Mouse (Mus musculus) embryonic facial prominence, embryonic 11.5 days (tissue): ENCODE results near the gene Slc15a2. TPM values are rescaled to one million over a fixed set of nuclear protein-coding genes. Genes with fewer than 3 reads are reported as not detected.

Experiments used
- ATAC-seq: fragments of 200-750 bp; cut with Nextera tagmentation; replicated peaks from 2 replicates; pipeline ENCODE4 v1.8.0; 2017; ENCODE audit warnings: low read depth; ENCODE audit not compliant: insufficient number of reproducible peaks, low FRiP score, low TSS enrichment
- DNase-seq: peaks from one replicate; pipeline ENCODE4 v3.0.0-alpha.2; 2015; ENCODE audit warnings: low spot score
- H3K27ac ChIP-seq: fragments of 300-500 bp; sonication (generic); replicated peaks from 2 replicates; pipeline ENCODE4 v1.5.1; 2014; ENCODE audit warnings: mild to moderate bottlenecking, low read depth, low read length, control low read depth
- H3K27me3 ChIP-seq: fragments of 300-500 bp; sonication (generic); 2 replicates; pipeline ENCODE4 v1.6.1; 2014; ENCODE audit warnings: mild to moderate bottlenecking, low read length, moderate library complexity, mixed read lengths; ENCODE audit not compliant: control insufficient read depth, insufficient read depth
- H3K36me3 ChIP-seq: fragments of 300-500 bp; sonication (generic); replicated peaks from 2 replicates; pipeline ENCODE4 v1.6.1; 2014; ENCODE audit warnings: low read depth, mild to moderate bottlenecking, low read length, moderate library complexity, mixed read lengths; ENCODE audit not compliant: control insufficient read depth, insufficient read depth
- H3K4me1 ChIP-seq: fragments of 300-500 bp; sonication (generic); 2 replicates; pipeline ENCODE4 v1.6.1; 2014; ENCODE audit warnings: low read length, mixed read lengths; ENCODE audit not compliant: control insufficient read depth, insufficient read depth
- H3K4me2 ChIP-seq: fragments of 300-500 bp; sonication (generic); 2 replicates; pipeline ENCODE4 v1.6.1; 2014; ENCODE audit warnings: low read depth, mild to moderate bottlenecking, control low read depth, low read length, moderate library complexity
- H3K4me3 ChIP-seq: fragments of 300-500 bp; sonication (generic); 2 replicates; pipeline ENCODE4 v1.5.1; 2014; ENCODE audit warnings: low read depth, low read length, control low read depth
- H3K9ac ChIP-seq: fragments of 300-500 bp; sonication (generic); replicated peaks from 2 replicates; pipeline ENCODE4 v1.6.1; 2014; ENCODE audit warnings: mild to moderate bottlenecking, control low read depth, low read length
- H3K9me3 ChIP-seq: fragments of 300-500 bp; sonication (generic); replicated peaks from 2 replicates; pipeline ENCODE4 v1.6.1; 2016; ENCODE audit warnings: mild to moderate bottlenecking, low read length, inconsistent platforms, mixed read lengths; ENCODE audit not compliant: control insufficient read depth
- WGBS: fragments of 180-500 bp; shearing (Covaris S2); extraction: QIAGEN DNeasy Blood & Tissue Kit; methylation state at CpG from one replicate; pipeline ENCODE4 v1.1.7; 2014; 5-methylcytosine and 5-hydroxymethylcytosine counted together
- polyA plus RNA-seq: library from polyadenylated mRNA; unstranded; fragments of >200 nt; fragmentation: Nextera tagmentation; extraction: Ambion mirVana; gene quantifications from 2 replicates; pipeline ENCODE4 v1.2.1, GENCODE M21; 2014

Slc15a2 gene
- polyA plus RNA-seq, 1 experiment from 2014 or later = 2.3 TPM

GRCm38 (mm10) chr16:36786466-36786865 lies 1.7 kb upstream of the Slc15a2 start:
- ATAC-seq (no peak), DNase-seq (no peak)
- 90% methylated on average over 7 of the region's 7 CpGs for WGBS
- Histone ChIP-seq H3K9ac (no peak overlapping the region), H3K9me3 (no peaks in the 10 kb centered on the region), H3K4me1 (no peaks in the 10 kb centered on the region), H3K4me2 (no peak overlapping the region), H3K36me3 (no peaks in the 10 kb centered on the region), H3K27me3 (no peaks in the 10 kb centered on the region), H3K4me3 (no peak overlapping the region), H3K27ac (no peak overlapping the region)

DNA sequence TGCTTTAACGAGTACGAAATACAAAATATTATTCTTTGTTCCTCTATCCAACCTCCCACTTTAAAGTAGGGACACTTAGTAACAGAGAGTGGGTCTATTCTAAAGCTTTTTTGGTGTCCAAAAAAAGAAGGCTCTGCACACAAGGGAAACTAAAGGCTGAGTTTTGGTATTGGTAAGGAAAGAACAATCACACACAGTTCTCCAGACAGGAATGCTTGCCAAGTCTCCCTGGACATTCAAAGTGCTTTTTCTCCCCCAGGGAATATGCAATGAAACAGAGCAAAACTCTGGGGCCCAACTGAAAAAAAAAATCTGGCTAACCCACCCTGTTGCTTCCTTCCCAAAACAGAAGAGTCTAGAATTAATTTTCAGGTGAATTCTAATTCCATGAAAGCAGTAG lies 616 bp downstream of the Slc15a2 start:
- H3K27ac ChIP-seq = no peak overlapping the region
- H3K36me3 ChIP-seq = no peaks in the 10 kb centered on the region
- no peak overlapping the region for H3K4me3 ChIP-seq
- H3K9me3 ChIP-seq = no peaks in the 10 kb centered on the region
- H3K9ac ChIP-seq = no peak overlapping the region
- no peaks in the 10 kb centered on the region for H3K4me1 ChIP-seq
- no peak for ATAC-seq
- 86% methylated on average over 2 of the region's 2 CpGs for WGBS
- no peaks in the 10 kb centered on the region for H3K27me3 ChIP-seq
- no peak for DNase-seq
- no peak overlapping the region for H3K4me2 ChIP-seq

DNA sequence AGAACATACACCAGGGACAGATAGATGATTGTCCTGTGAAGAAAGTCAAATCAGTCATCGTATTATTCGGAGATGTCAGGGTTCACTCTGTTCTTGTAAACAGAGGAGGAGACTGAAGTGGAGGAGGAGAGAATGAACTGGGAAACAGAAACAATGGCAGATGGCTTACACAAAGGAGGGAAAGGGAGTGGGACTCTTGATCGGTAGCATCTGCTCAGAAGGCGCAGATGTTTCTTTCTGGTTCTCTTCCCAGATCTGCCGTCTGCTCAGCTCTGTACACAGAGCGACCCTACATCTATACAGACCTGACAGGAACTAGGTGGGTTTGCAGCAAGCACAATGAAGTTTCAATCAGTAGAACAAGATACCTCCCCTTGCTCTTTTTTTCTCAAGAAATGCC lies 9.1 kb downstream of the Slc15a2 start:
- 85% methylated on average over 6 of the region's 6 CpGs for WGBS
- no peaks in the 10 kb centered on the region for H3K9me3 ChIP-seq

GRCm38 (mm10) chr16:36772996-36773395 lies 11.8 kb downstream of the Slc15a2 start:
- DNase-seq (no peak), ATAC-seq (no peak)
- Histone ChIP-seq H3K27ac (no peak overlapping the region), H3K27me3 (no peaks in the 10 kb centered on the region), H3K9ac (no peak overlapping the region), H3K4me2 (no peak overlapping the region), H3K36me3 (no peaks in the 10 kb centered on the region), H3K4me1 (no peaks in the 10 kb centered on the region), H3K9me3 (no peaks in the 10 kb centered on the region), H3K4me3 (no peak overlapping the region)
- 95% methylated on average over 5 of the region's 5 CpGs for WGBS

More for the DNA sequence above, 9.1 kb downstream of the Slc15a2 start:
- Histone ChIP-seq H3K9ac (no peak overlapping the region), H3K4me3 (no peak overlapping the region), H3K4me2 (no peak overlapping the region), H3K36me3 (no peaks in the 10 kb centered on the region), H3K27ac (no peak overlapping the region), H3K4me1 (no peaks in the 10 kb centered on the region), H3K27me3 (no peaks in the 10 kb centered on the region)
- ATAC-seq (no peak), DNase-seq (no peak)

- 95% methylated on average over 3 of the region's 3 CpGs for WGBS
- no peaks in the 10 kb centered on the region for H3K27me3 ChIP-seq
- no peaks in the 10 kb centered on the region for H3K36me3 ChIP-seq
- DNase-seq (no peak), ATAC-seq (no peak)
- no peaks in the 10 kb centered on the region for H3K9me3 ChIP-seq
- no peak overlapping the region for H3K9ac ChIP-seq
- H3K4me1 ChIP-seq = no peaks in the 10 kb centered on the region
- H3K4me2 ChIP-seq = no peak overlapping the region
- no peak overlapping the region for H3K27ac ChIP-seq
- no peak overlapping the region for H3K4me3 ChIP-seq
Measured at GRCm38 (mm10) chr16:36771703-36772102, 13.1 kb downstream of the Slc15a2 start.

- Histone ChIP-seq H3K36me3 (no peaks in the 10 kb centered on the region), H3K4me2 (no peak overlapping the region), H3K9me3 (no peaks in the 10 kb centered on the region), H3K9ac (no peak overlapping the region), H3K27me3 (no peaks in the 10 kb centered on the region), H3K4me3 (no peak overlapping the region), H3K4me1 (no peaks in the 10 kb centered on the region), H3K27ac (no peak overlapping the region)
- ATAC-seq (no peak), DNase-seq (no peak)
- 80% methylated on average over 2 of the region's 2 CpGs for WGBS
Measured at GRCm38 (mm10) chr16:36771244-36771643, 13.5 kb downstream of the Slc15a2 start.

DNA sequence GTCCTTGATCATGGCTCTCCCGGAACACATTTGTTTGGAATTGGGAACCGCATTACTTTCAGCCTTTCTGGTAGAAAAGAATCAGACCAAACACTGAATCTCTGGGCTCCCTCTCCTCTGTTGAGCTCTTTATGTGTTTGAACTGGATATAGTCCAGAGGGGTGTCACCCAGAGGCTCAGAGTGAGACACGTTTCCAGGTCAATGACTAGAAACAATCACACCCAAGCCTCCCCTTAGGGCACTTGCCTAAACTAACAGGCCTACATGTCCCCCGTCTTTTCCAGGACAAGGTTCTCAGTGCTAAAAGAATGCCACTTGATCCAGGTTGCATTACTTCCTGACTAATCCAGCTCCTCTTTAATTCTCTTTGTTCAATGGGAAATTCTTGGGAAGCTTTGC lies 13.9 kb downstream of the Slc15a2 start:
- Histone ChIP-seq H3K9me3 (no peaks in the 10 kb centered on the region), H3K9ac (no peak overlapping the region)

DNA sequence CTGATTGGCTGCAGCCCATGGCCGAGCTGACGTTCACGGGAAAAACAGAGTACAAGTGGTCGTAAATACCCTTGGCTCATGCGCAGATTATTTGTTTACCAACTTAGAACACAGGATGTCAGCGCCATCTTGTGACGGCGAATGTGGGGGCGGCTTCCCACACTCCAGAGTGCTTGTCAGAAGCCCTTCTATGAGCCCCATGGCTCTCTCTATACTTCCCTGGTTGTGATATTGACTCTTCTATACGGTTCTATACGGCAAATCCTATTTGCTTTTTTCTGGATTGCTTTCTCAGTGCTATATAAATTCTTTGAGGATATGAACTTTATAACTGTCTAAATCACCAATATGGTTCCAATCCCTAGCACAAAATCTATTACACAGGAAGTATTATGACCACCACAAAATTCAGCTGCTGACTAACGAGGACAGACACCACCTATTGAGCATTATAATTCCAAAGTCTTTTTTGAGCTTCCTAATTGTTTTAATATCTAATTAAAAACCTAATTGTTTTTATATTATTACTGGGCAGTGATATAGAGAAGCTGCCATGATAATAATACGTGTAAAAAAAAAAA lies 14.5 kb downstream of the Slc15a2 start:
- no peak overlapping the region for H3K9ac ChIP-seq
- no peak for ATAC-seq
- WGBS = 76% methylated on average over 8 of the region's 13 CpGs
- no peaks in the 10 kb centered on the region for H3K4me1 ChIP-seq
- no peaks in the 10 kb centered on the region for H3K9me3 ChIP-seq
- no peak overlapping the region for H3K4me3 ChIP-seq
- H3K4me2 ChIP-seq = no peak overlapping the region
- no peak overlapping the region for H3K27ac ChIP-seq
- no peak for DNase-seq
- H3K36me3 ChIP-seq = no peaks in the 10 kb centered on the region
- no peaks in the 10 kb centered on the region for H3K27me3 ChIP-seq

More for the DNA sequence above, 13.9 kb downstream of the Slc15a2 start:
- DNase-seq (no peak), ATAC-seq (no peak)
- Histone ChIP-seq H3K4me1 (no peaks in the 10 kb centered on the region), H3K36me3 (no peaks in the 10 kb centered on the region), H3K4me3 (no peak overlapping the region), H3K27ac (no peak overlapping the region), H3K27me3 (no peaks in the 10 kb centered on the region), H3K4me2 (no peak overlapping the region)
- 54% methylated on average over 4 of the region's 4 CpGs for whole genome bisulfite sequencing
